Mouse (Mus musculus) CH12.LX (cell line): ENCODE results near the gene Fnbp1. TPM values are rescaled to one million over a fixed set of nuclear protein-coding genes. Genes with fewer than 3 reads are reported as not detected.

ENCODE experiments used
- DNase-seq: peaks from one replicate; pipeline ENCODE4 v3.0.0-alpha.2; 2013; ENCODE audit errors: extremely low read depth
- H3K27ac ChIP-seq: 2 replicates; pipeline ENCODE4 v1.5.1; 2012; ENCODE audit warnings: low read depth, mild to moderate bottlenecking, control low read depth, moderate library complexity; ENCODE audit not compliant: insufficient read depth
- H3K27me3 ChIP-seq: replicated peaks from 2 replicates; pipeline ENCODE3; 2012; ENCODE audit warnings: inconsistent platforms
- H3K36me3 ChIP-seq, 2 experiments: replicated peaks in 1 of 2; 2 replicates each; pipeline versions ENCODE3 to v1.6.1; 2012; ENCODE audit warnings: inconsistent platforms in 1 of 2, low read length in 1 of 2, mild to moderate bottlenecking in 1 of 2, mixed read lengths in 1 of 2, moderate library complexity in 1 of 2; ENCODE audit not compliant: control insufficient read depth in 1 of 2, insufficient read depth in 1 of 2
- H3K4me1 ChIP-seq, 2 experiments: 2 replicates each; pipeline ENCODE4 v1.6.1; 2012; ENCODE audit warnings: inconsistent platforms in 1 of 2, moderate library complexity in 1 of 2; ENCODE audit not compliant: insufficient read depth in 2 of 2, control insufficient read depth in 1 of 2
- H3K4me2 ChIP-seq: 2 replicates; pipeline ENCODE4 v1.6.1; 2012; ENCODE audit warnings: low read depth, mild to moderate bottlenecking, control low read depth; ENCODE audit not compliant: poor library complexity, insufficient read depth, severe bottlenecking
- H3K4me3 ChIP-seq, 3 experiments: fragments of 150-350 bp in 1 of 3; sonication (generic) in 1 of 3; replicated peaks in 1 of 3; 2 replicates each; pipeline versions ENCODE3 to v1.5.1; 2011 to 2012; ENCODE audit warnings: low read depth in 2 of 3, low read length in 2 of 3, mild to moderate bottlenecking in 2 of 3, moderate library complexity in 2 of 3, control low read depth in 1 of 3, improper control_type of control experiment in 1 of 3, inconsistent platforms in 1 of 3, mixed read lengths in 1 of 3; ENCODE audit not compliant: poor library complexity in 1 of 3
- H3K79me2 ChIP-seq: replicated peaks from 2 replicates; pipeline ENCODE4 v1.6.1; 2012; ENCODE audit warnings: mild to moderate bottlenecking, moderate library complexity; ENCODE audit not compliant: control insufficient read depth, poor library complexity, insufficient read depth, severe bottlenecking; ENCODE audit errors: extremely low read depth
- H3K9ac ChIP-seq: 2 replicates; pipeline ENCODE4 v1.6.1; 2012; ENCODE audit warnings: low read depth, mild to moderate bottlenecking, control low read depth, moderate library complexity; ENCODE audit not compliant: insufficient read depth
- H3K9me3 ChIP-seq: replicated peaks from 2 replicates; pipeline ENCODE3; 2012; ENCODE audit warnings: low read length, inconsistent platforms, mixed read lengths
- BHLHE40 ChIP-seq: IDR thresholded peaks from 2 replicates; pipeline ENCODE4 v1.6.1; 2011; ENCODE audit warnings: mild to moderate bottlenecking, low read depth, low read length, improper control_type of control experiment
- ELF1 ChIP-seq: IDR thresholded peaks from 2 replicates; pipeline ENCODE4 v1.6.1; 2014; ENCODE audit warnings: low read depth, mild to moderate bottlenecking, inconsistent platforms, low read length, improper control_type of control experiment
- GABPA ChIP-seq: IDR thresholded peaks from 2 replicates; pipeline ENCODE4 v1.6.1; 2012; ENCODE audit warnings: low read depth, low read length, improper control_type of control experiment, inconsistent platforms; ENCODE audit not compliant: insufficient replicate concordance
- IRF4 ChIP-seq: IDR thresholded peaks from 2 replicates; pipeline ENCODE4 v1.6.1; 2014; ENCODE audit warnings: low read depth, mild to moderate bottlenecking, inconsistent platforms, low read length, improper control_type of control experiment
- JUN ChIP-seq: IDR thresholded peaks from 2 replicates; pipeline ENCODE4 v1.6.1; 2011; ENCODE audit warnings: low read depth, mild to moderate bottlenecking, low read length, improper control_type of control experiment, moderate library complexity; ENCODE audit not compliant: insufficient read depth
- JUND ChIP-seq: conservative IDR thresholded peaks from 2 replicates; pipeline ENCODE4 v1.6.1; 2011; ENCODE audit warnings: low read depth, low read length, improper control_type of control experiment
- KAT2A ChIP-seq: IDR thresholded peaks from 2 replicates; pipeline ENCODE4 v1.6.1; 2012; ENCODE audit warnings: low read length, improper control_type of control experiment, inconsistent platforms; ENCODE audit not compliant: insufficient replicate concordance
- MAFK ChIP-seq: IDR thresholded peaks from 2 replicates; pipeline ENCODE4 v1.6.1; 2011; ENCODE audit warnings: low read length, improper control_type of control experiment; ENCODE audit not compliant: insufficient replicate concordance
- MAX ChIP-seq: IDR thresholded peaks from 2 replicates; pipeline ENCODE4 v1.6.1; 2011; ENCODE audit warnings: low read length, improper control_type of control experiment
- MEF2A ChIP-seq: IDR thresholded peaks from 2 replicates; pipeline ENCODE4 v1.6.1; 2014; ENCODE audit warnings: low read depth, mild to moderate bottlenecking, inconsistent platforms, low read length, improper control_type of control experiment, borderline replicate concordance
- MYC ChIP-seq: IDR thresholded peaks from 2 replicates; pipeline ENCODE4 v1.6.1; 2011; ENCODE audit warnings: low read depth, mild to moderate bottlenecking, improper control_type of control experiment, low read length
- NELFE ChIP-seq: IDR thresholded peaks from 2 replicates; pipeline ENCODE4 v1.6.1; 2011; ENCODE audit warnings: low read depth, low read length, improper control_type of control experiment
- NRF1 ChIP-seq: IDR thresholded peaks from 2 replicates; pipeline ENCODE4 v1.6.1; 2014; ENCODE audit warnings: low read depth, mild to moderate bottlenecking, inconsistent platforms, low read length, improper control_type of control experiment, moderate library complexity
- POLR2AphosphoS2 ChIP-seq: IDR thresholded peaks from 2 replicates; pipeline ENCODE4 v1.6.1; 2011; ENCODE audit warnings: low read depth, low read length, improper control_type of control experiment
- RAD21 ChIP-seq: IDR thresholded peaks from 2 replicates; pipeline ENCODE4 v1.6.1; 2011; ENCODE audit warnings: low read depth, mild to moderate bottlenecking, low read length, improper control_type of control experiment, moderate library complexity
- RCOR1 ChIP-seq: conservative IDR thresholded peaks from 2 replicates; pipeline ENCODE4 v1.6.1; 2012; ENCODE audit warnings: low read depth, mild to moderate bottlenecking, inconsistent platforms, low read length, improper control_type of control experiment
- TBP ChIP-seq: conservative IDR thresholded peaks from 2 replicates; pipeline ENCODE4 v1.6.1; 2011; ENCODE audit warnings: low read depth, low read length, improper control_type of control experiment
- TCF12 ChIP-seq: IDR thresholded peaks from 2 replicates; pipeline ENCODE4 v1.6.1; 2014; ENCODE audit warnings: low read depth, mild to moderate bottlenecking, inconsistent platforms, low read length, improper control_type of control experiment
- USF1 ChIP-seq: IDR thresholded peaks from 2 replicates; pipeline ENCODE4 v1.6.1; 2014; ENCODE audit warnings: low read depth, mild to moderate bottlenecking, inconsistent platforms, low read length, improper control_type of control experiment
- USF2 ChIP-seq: conservative IDR thresholded peaks from 2 replicates; pipeline ENCODE4 v1.6.1; 2011; ENCODE audit warnings: low read depth, low read length, improper control_type of control experiment
- ZC3H11A ChIP-seq: IDR thresholded peaks from 2 replicates; pipeline ENCODE4 v1.6.1; 2012; ENCODE audit warnings: low read depth, mild to moderate bottlenecking, inconsistent platforms, low read length, improper control_type of control experiment
- ZKSCAN1 ChIP-seq: IDR thresholded peaks from 2 replicates; pipeline ENCODE4 v1.6.1; 2012; ENCODE audit warnings: low read depth, inconsistent platforms, low read length, improper control_type of control experiment, borderline replicate concordance
- ZMIZ1 ChIP-seq: IDR thresholded peaks from 2 replicates; pipeline ENCODE4 v1.6.1; 2012; ENCODE audit warnings: low read depth, mild to moderate bottlenecking, inconsistent platforms, low read length, improper control_type of control experiment
- ZNF384 ChIP-seq: IDR thresholded peaks from 2 replicates; pipeline ENCODE4 v1.6.1; 2012; ENCODE audit warnings: low read depth, low read length, improper control_type of control experiment, inconsistent platforms
- dilution Hi-C: fragments of 300-500 bp; cut with MboI; formaldehyde crosslinking; loops from 2 replicates; pipeline ENCODE4 v1.14.3; 2020; ENCODE audit warnings: low sequenced_read_pairs; ENCODE audit not compliant: extremely low pct_unique_long_range_greater_than_20kb, extremely low pct_ligation_motif_present
- in situ Hi-C: fragments of 300-500 bp; cut with MboI; formaldehyde crosslinking; loops from 3 replicates; pipeline ENCODE4 v1.14.3; 2019; ENCODE audit warnings: low sequenced_read_pairs, low pct_ligation_motif_present, low pct_unique_long_range_greater_than_20kb, mixed read lengths
- polyA plus RNA-seq: library from polyadenylated mRNA; unstranded; fragments of >175 nt; gene quantifications from 2 replicates; pipeline ENCODE4 v1.2.1, GENCODE M21; 2012; ENCODE audit warnings: low read depth; ENCODE audit not compliant: insufficient read length
- total RNA-seq, 2 experiments: library from RNA; depleted of rRNA; stranded (reverse); fragments of 300-350 nt in 1 of 2; fragments of >200 nt in 1 of 2; gene quantifications; 2 replicates each; pipeline ENCODE4 v1.2.3; 2012 to 2014

Gene Fnbp1
- total and polyA plus RNA-seq, 3 experiments = 29.6 to 133 (median 50.5) TPM

GRCm38 (mm10) chr2:30994853-30995252, 147.0 kb downstream of the Fnbp1 start:
- in situ Hi-C loops (no loop called here), dilution Hi-C loops (no loop called here)
- Histone ChIP-seq H3K4me3 (no peak overlapping the region), H3K9ac (no peak overlapping the region), H3K4me1 (no peaks in the 10 kb centered on the region), H3K27me3 (no peaks in the 10 kb centered on the region), H3K79me2 (no peaks in the 10 kb centered on the region), H3K36me3 (peaks cover 7 to 35% of the 10 kb centered on the region in 2 experiments), H3K9me3 (peaks cover 3% of the 10 kb centered on the region), H3K27ac (no peak overlapping the region), H3K4me2 (no peak overlapping the region)
- TF ChIP-seq TCF12 (no peak), JUN (no peak), JUND (no peak), NELFE (no peak), NRF1 (no peak), ZKSCAN1 (no peak), POLR2AphosphoS2 (no peak), USF2 (no peak), KAT2A (no peak), MEF2A (no peak), ZMIZ1 (no peak), TBP (no peak), IRF4 (no peak), RAD21 (no peak), MAFK (no peak), BHLHE40 (no peak), USF1 (no peak), MAX (no peak), ELF1 (no peak), ZC3H11A (no peak)
- DNase-seq = no peak

DNA sequence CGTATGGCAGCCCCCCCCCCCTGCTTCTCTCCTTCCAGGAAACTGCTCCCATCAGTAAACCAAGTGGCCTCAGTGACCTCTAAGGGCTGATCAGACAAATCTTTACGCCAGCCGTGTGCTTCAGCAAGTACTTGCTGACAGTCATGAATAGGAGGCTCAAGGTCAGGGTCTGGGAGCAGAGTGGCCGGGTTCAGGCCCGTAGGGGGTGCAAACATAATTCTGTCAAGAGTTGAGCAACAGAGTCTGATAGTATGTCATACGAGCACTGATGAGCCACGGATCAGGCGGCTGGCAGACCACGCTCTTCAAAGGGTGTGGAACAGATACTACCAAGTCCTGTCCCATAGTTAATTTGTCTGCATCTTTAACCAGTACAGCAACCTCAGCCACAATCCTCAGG, 151.6 kb downstream of the Fnbp1 start:
- Histone ChIP-seq H3K27ac (no peak overlapping the region), H3K9me3 (peaks cover 3% of the 10 kb centered on the region), H3K4me2 (no peak overlapping the region), H3K27me3 (no peaks in the 10 kb centered on the region), H3K4me1 (peaks cover 8 to 13% of the 10 kb centered on the region in 2 experiments), H3K79me2 (no peaks in the 10 kb centered on the region), H3K9ac (no peak overlapping the region), H3K4me3 (no peak overlapping the region), H3K36me3 (peaks cover 0 to 22% of the 10 kb centered on the region in 2 experiments)
- in situ Hi-C loops (no loop called here), dilution Hi-C loops (no loop called here)
- TF ChIP-seq TCF12 = no peak
- TF ChIP-seq RAD21 = no peak
- TF ChIP-seq GABPA = no peak
- no peak for TF ChIP-seq RCOR1
- no peak for TF ChIP-seq MYC
- TF ChIP-seq ZNF384 = no peak
- TF ChIP-seq MEF2A = no peak
- DNase-seq = no peak
